Mouse (Mus musculus) retina, postnatal 7 days (tissue): ENCODE data around the gene Cyth3.
A peak's percentile ranks its signal among the peaks of the same experiment; 100 is the strongest.

Experiments
- DNase-seq: peaks from one replicate; pipeline ENCODE4 v3.0.0-alpha.2; 2012; ENCODE audit warnings: low read depth, low spot score

Gene Cyth3

DNA sequence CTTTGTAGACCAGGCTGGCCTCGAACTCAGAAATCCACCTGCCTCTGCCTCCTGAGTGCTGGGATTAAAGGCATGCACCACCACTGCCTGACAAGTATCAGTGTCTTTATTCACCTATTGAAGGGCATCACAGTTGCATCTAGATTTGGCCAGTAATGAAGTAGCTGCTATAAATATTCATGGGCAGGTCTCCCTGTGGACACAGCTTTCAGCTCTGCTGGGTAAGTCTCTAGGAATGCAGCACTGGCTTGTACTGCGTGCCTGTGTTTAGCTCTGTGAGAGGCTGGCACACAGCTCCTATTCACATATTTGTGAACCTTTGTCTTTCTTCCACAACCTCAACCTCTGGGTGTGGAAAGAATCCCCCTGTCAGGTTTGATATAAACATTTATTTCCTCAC lies 46.6 kb downstream of the Cyth3 start:
- no peak for DNase-seq

DNA sequence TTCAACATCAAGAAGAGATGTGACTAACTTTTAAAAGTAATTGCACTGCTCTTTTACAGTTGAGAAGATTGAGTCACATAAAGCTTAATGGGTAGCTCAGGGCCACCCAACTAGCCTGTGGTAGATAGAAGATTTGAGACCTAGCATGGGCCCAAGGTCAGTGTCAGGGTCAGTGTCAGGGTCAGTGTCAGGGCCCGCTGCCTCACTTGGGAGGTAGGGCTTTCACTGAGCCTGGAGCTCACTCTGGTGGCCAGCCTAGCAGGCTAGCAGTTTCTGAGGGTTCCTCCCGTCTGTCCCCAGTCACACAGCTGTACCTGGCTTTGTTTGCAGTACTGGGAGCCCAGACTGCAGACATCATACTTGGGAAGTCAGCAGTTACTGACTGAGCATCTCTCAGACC lies 47.1 kb downstream of the Cyth3 start:
- DNase-seq: no peak

GRCm38 (mm10) chr5:143669839-143670238 lies 47.6 kb downstream of the Cyth3 start:
- no peak for DNase-seq

- no peak for DNase-seq
Observed at GRCm38 (mm10) chr5:143670740-143671415, 48.6 kb downstream of the Cyth3 start.

- no peak for DNase-seq
Observed at GRCm38 (mm10) chr5:143674576-143674975, 52.3 kb downstream of the Cyth3 start.

GRCm38 (mm10) chr5:143676218-143676985 lies 54.2 kb downstream of the Cyth3 start:
- no peak for DNase-seq

GRCm38 (mm10) chr5:143677363-143677762 lies 55.1 kb downstream of the Cyth3 start:
- DNase-seq: no peak

- no peak for DNase-seq
Observed at GRCm38 (mm10) chr5:143678634-143679271, 56.5 kb downstream of the Cyth3 start.

- DNase-seq: no peak
Observed at GRCm38 (mm10) chr5:143679654-143680053, 57.4 kb downstream of the Cyth3 start.

- no peak for DNase-seq
Observed at GRCm38 (mm10) chr5:143683696-143684095, 61.4 kb downstream of the Cyth3 start.

DNA sequence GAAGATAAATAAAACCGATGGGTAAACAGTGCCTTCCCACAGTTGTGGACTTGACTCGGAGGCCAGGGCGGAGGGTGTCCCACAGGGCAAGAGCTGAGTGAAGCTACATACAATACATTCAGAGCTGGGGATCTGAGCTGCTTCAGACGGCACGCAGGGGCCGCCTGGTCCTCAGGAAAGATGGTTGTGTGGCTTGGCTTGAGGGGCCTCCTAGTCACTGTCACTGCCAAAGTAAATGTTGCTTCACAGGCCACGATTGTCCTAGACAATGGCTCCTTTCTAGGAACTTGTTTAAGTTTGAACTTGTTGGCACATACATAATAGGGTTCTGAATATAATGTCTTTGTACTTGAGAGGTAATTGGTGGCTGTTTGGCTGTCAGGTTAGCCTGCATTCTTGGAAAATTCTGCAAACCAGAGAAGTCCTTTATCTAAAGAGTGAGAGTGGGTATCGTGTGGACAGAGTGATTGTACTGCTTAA lies 62.7 kb downstream of the Cyth3 start:
- DNase-seq: no peak

GRCm38 (mm10) chr5:143686456-143686855 lies 64.2 kb downstream of the Cyth3 start:
- no peak for DNase-seq

DNA sequence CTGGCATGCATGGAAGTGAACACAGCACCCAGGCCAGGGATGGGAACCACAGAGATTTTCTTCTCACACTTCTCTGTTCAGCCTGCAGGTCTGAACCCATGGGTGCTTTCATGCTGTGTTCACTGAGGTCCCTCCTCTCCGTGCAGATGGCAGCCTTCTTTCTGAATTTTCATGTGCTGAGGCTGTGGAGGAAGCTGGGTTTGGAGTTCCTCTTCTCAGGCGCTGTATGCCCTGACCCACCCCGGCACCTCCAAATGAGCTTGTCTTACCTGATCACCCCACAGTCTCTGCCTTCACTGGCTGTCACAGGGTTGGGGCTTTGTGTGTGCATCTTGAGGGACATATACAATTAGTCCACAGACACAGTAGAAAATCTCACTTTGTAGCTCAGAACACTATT lies 65.3 kb downstream of the Cyth3 start:
- DNase-seq: no peak

- DNase-seq: no peak
Observed at GRCm38 (mm10) chr5:143690392-143690791, 68.1 kb downstream of the Cyth3 start.

- no peak for DNase-seq
Observed at GRCm38 (mm10) chr5:143690926-143691325, 68.7 kb downstream of the Cyth3 start.

DNA sequence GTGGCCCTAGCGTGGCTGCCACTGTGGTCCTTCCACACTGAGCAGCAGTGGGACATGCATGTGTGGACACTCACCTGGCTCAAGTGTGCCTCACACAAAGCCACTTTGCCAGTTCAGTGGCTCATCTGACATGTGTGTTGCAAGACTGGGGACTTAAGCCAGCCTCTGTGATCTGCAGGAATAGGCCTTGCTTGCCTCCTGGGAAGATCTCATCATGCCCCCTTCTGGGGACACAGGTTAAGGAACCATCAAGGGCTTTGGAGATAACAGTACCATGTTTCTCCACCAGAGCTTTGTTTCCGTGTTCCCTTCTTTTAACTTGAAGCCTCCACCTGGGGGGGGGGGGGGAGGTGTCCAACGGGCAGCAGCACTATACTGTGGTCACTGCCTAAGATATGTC lies 74.1 kb downstream of the Cyth3 start:
- DNase-seq: peak; percentile 11

- no peak for DNase-seq
Observed at GRCm38 (mm10) chr5:143698454-143698853, 76.2 kb downstream of the Cyth3 start.

DNA sequence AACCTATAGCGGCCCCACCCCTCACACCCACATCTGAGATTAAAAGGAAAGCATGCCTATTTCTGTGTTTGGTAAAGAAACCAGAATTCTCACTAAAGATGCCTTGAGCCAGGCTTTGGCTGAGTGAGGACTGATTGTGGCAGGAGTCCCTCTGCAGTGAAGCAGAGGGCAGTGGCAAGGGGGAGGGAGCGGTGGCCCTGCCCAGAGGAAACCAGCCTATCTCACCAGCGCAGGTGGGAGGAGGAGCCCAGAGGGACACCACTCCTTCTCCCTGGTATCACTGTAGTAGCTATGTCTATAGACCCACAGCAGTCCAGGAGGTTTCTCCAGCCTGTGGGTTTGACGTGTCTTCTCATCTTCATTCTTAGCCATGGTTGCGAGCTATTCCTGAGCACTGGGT lies 78.0 kb downstream of the Cyth3 start:
- no peak for DNase-seq

DNA sequence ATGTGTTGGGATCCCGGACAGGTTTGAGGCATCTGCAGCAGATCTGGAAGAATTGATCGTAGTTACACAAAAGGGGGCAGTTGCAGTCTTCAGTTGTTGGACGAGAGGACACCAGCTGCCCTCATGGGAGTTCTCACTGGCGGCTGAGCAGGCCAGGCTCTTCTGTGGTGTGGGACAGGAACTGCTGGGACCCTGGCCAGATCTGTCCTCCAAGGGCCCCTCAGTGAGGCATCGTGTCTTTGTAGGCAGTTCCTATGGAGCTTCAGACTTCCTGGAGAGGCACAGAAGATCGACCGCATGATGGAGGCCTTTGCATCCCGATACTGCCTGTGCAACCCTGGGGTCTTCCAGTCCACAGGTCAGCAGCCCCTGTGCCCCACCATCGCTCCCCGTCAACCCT lies 78.8 kb downstream of the Cyth3 start:
- no peak for DNase-seq

DNA sequence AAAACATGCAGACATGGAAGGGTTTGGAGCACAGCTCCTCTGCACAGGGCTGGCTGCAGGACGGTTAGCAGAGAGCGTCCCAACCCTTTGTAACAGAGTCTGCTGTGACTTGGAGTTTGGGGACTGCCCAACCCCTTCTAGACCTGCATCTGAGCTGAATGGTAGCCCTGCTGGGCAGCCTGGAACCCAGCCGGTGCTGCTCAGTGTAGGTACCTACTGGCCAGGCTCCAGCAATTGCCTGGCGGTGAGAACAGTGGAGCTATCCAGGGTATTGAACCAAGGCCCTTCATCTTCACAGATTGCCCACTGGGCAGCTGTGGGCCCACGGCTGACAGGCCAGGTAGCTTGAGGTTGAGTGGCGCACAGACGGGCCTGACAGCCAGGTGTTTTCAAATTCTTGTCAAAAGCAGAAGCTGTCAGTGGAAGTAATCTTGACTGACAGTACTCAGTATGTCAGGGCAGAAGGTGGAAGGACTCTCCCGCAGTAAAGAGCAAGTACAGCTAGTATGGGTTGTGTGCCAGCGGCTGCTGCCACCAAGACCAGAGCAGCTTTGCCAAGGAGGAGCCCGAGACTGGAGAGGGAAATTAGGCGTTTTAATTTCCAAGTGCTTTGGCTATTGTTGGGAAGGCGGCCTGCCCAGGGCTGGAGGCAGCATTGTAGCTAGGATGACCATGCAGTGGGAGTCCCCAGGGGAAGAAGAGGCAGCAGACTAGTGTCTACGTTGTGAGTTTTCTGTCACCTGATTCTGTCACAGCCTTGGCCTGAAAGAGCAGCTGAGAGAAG lies 82.8 kb downstream of the Cyth3 start:
- DNase-seq: no peak

GRCm38 (mm10) chr5:143705659-143705982 lies 83.4 kb downstream of the Cyth3 start:
- no peak for DNase-seq
